Mouse (Mus musculus): ENCODE results near the gene Clybl.

DNA sequence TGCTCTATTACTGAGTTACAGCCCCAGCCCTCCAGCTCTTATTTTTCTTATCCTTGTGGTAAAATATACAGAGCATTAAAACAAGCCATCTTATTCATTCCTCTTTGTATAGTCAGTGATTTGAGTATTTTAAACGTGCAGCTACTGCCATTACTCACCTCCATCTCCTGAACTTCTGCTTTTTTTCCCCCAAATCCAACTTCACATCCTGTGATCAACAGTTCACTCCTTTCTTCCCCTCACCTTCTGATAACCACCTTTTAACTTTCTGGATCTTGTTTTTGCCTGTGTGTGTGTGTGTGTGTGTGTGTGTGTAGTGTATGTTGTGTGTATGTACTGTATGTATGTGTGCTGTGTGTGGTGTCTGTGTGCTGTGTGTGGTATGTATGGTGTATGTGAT lies 122.3 kb downstream of the Clybl start:
- TF ChIP-seq POLR2A (IDR thresholded peaks at IDR 0.05; ENCODE audit: borderline replicate concordance, control insufficient read depth, low read depth, low read length), result no peak
- TF ChIP-seq CTCF (IDR thresholded peaks at IDR 0.05; ENCODE audit: control insufficient read depth, insufficient read depth, low read length), result no peak
